Mouse (Mus musculus) neural tube, embryonic 11.5 days (tissue): Measurements from ENCODE around the gene Ptprd. TPM values are rescaled to one million over a fixed set of nuclear protein-coding genes. Genes with fewer than 3 reads are reported as not detected.
A peak's percentile ranks its signal among the peaks of the same experiment; 100 is the strongest.

Experiments used
- ATAC-seq: fragments of 200-750 bp; cut with Nextera tagmentation; 2 replicates; pipeline ENCODE4 v1.8.0; 2017; ENCODE audit warnings: moderate number of reproducible peaks, mild to moderate bottlenecking, moderate TSS enrichment, moderate library complexity; ENCODE audit not compliant: insufficient read depth, low FRiP score, low TSS enrichment
- DNase-seq: peaks from one replicate; pipeline ENCODE4 v3.0.0-alpha.2; 2015; ENCODE audit warnings: low spot score
- H3K27ac ChIP-seq: fragments of 300-500 bp; sonication (generic); 2 replicates; pipeline ENCODE4 v1.5.1; 2014; ENCODE audit warnings: low read depth, mild to moderate bottlenecking, low read length
- H3K27me3 ChIP-seq: fragments of 300-500 bp; sonication (generic); 2 replicates; pipeline ENCODE4 v1.6.1; 2014; ENCODE audit warnings: mild to moderate bottlenecking, low read length, mixed read lengths; ENCODE audit not compliant: control insufficient read depth, insufficient read depth
- H3K36me3 ChIP-seq: fragments of 300-500 bp; sonication (generic); 2 replicates; pipeline ENCODE4 v1.6.1; 2014; ENCODE audit warnings: mild to moderate bottlenecking, low read length, moderate library complexity, mixed read lengths; ENCODE audit not compliant: control insufficient read depth, insufficient read depth
- H3K4me1 ChIP-seq: fragments of 300-500 bp; sonication (generic); 2 replicates; pipeline ENCODE4 v1.6.1; 2014; ENCODE audit warnings: low read length, mixed read lengths; ENCODE audit not compliant: control insufficient read depth, insufficient read depth
- H3K4me2 ChIP-seq: fragments of 300-500 bp; sonication (generic); 2 replicates; pipeline ENCODE4 v1.6.1; 2014; ENCODE audit warnings: low read depth, mild to moderate bottlenecking, moderate library complexity
- H3K4me3 ChIP-seq: fragments of 300-500 bp; sonication (generic); 2 replicates; pipeline ENCODE4 v1.5.1; 2014; ENCODE audit warnings: low read depth, low read length
- H3K9ac ChIP-seq: fragments of 300-500 bp; sonication (generic); 2 replicates; pipeline ENCODE4 v1.6.1; 2014; ENCODE audit warnings: mild to moderate bottlenecking, low read length
- H3K9me3 ChIP-seq: fragments of 300-500 bp; sonication (generic); 2 replicates; pipeline ENCODE4 v1.6.1; 2016; ENCODE audit warnings: low read length; ENCODE audit not compliant: control insufficient read depth
- WGBS: fragments of 180-500 bp; shearing (Covaris S2); extraction: QIAGEN DNeasy Blood & Tissue Kit; methylation state at CpG from one replicate; pipeline ENCODE4 v1.1.7; 2014; 5-methylcytosine and 5-hydroxymethylcytosine counted together
- polyA plus RNA-seq: library from polyadenylated mRNA; unstranded; fragments of >200 nt; fragmentation: Nextera tagmentation; extraction: Ambion mirVana; gene quantifications from 2 replicates; pipeline ENCODE4 v1.2.1, GENCODE M21; 2014

Ptprd gene
- polyA plus RNA-seq, 1 experiment from 2014 or later = 41.2 TPM

GRCm38 (mm10) chr4:76144333-76144732 is 2067.4 kb downstream of the Ptprd start:
- whole genome bisulfite sequencing = 63% methylated on average over 2 of the region's 2 CpGs
- no peaks in the 10 kb centered on the region for H3K4me1 ChIP-seq
- no peak overlapping the region for H3K27ac ChIP-seq
- DNase-seq = no peak
- no peak overlapping the region for H3K9ac ChIP-seq
- no peaks in the 10 kb centered on the region for H3K36me3 ChIP-seq
- H3K4me2 ChIP-seq = no peak overlapping the region
- H3K9me3 ChIP-seq = no peaks in the 10 kb centered on the region
- no peaks in the 10 kb centered on the region for H3K27me3 ChIP-seq
- ATAC-seq = no peak
- H3K4me3 ChIP-seq = no peak overlapping the region

GRCm38 (mm10) chr4:76137901-76138300 is 2073.9 kb downstream of the Ptprd start:
- H3K36me3 ChIP-seq = no peaks in the 10 kb centered on the region
- H3K27ac ChIP-seq = no peak overlapping the region
- no peak overlapping the region for H3K9ac ChIP-seq
- H3K4me1 ChIP-seq = no peaks in the 10 kb centered on the region
- no peak overlapping the region for H3K4me2 ChIP-seq
- H3K4me3 ChIP-seq = no peak overlapping the region
- no peaks in the 10 kb centered on the region for H3K9me3 ChIP-seq
- no peaks in the 10 kb centered on the region for H3K27me3 ChIP-seq
- ATAC-seq = no peak
- WGBS = 79% methylated on average over 3 of the region's 3 CpGs
- DNase-seq = no peak

- no peaks in the 10 kb centered on the region for H3K4me1 ChIP-seq
- no peak for ATAC-seq
- H3K9ac ChIP-seq = no peak overlapping the region
- H3K36me3 ChIP-seq = no peaks in the 10 kb centered on the region
- H3K4me2 ChIP-seq = no peak overlapping the region
- no peak overlapping the region for H3K4me3 ChIP-seq
- H3K27me3 ChIP-seq = no peaks in the 10 kb centered on the region
- no peaks in the 10 kb centered on the region for H3K9me3 ChIP-seq
- 91% methylated on average over 14 of the region's 14 CpGs for WGBS
- DNase-seq = no peak
- H3K27ac ChIP-seq = no peak overlapping the region
These were observed 2075.1 kb downstream of the Ptprd start for GRCm38 (mm10) chr4:76136625-76137024.

GRCm38 (mm10) chr4:76091845-76092244 is 2119.9 kb downstream of the Ptprd start:
- H3K27ac ChIP-seq = no peak overlapping the region
- H3K4me3 ChIP-seq = no peak overlapping the region
- H3K36me3 ChIP-seq = no peaks in the 10 kb centered on the region
- H3K4me2 ChIP-seq = no peak overlapping the region
- DNase-seq (no peak), ATAC-seq (no peak)
- H3K9ac ChIP-seq = no peak overlapping the region
- no peaks in the 10 kb centered on the region for H3K27me3 ChIP-seq
- 91% methylated on average over 4 of the region's 4 CpGs for WGBS
- H3K4me1 ChIP-seq = no peaks in the 10 kb centered on the region
- H3K9me3 ChIP-seq = no peaks in the 10 kb centered on the region

- no peak overlapping the region for H3K4me2 ChIP-seq
These were observed 2121.9 kb downstream of the Ptprd start for GRCm38 (mm10) chr4:76089866-76090265.

GRCm38 (mm10) chr4:76076051-76076450 is 2135.7 kb downstream of the Ptprd start:
- H3K9me3 ChIP-seq = no peaks in the 10 kb centered on the region
- WGBS = 93% methylated on average over 1 of the region's 1 CpGs

More at GRCm38 (mm10) chr4:76089866-76090265, 2121.9 kb downstream of the Ptprd start:
- H3K27me3 ChIP-seq = no peaks in the 10 kb centered on the region
- ATAC-seq = no peak
- H3K27ac ChIP-seq = no peak overlapping the region
- H3K9me3 ChIP-seq = no peaks in the 10 kb centered on the region
- H3K36me3 ChIP-seq = no peaks in the 10 kb centered on the region
- DNase-seq = no peak
- no peak overlapping the region for H3K9ac ChIP-seq
- H3K4me1 ChIP-seq = no peaks in the 10 kb centered on the region
- H3K4me3 ChIP-seq = no peak overlapping the region

GRCm38 (mm10) chr4:76073286-76073685 is 2138.5 kb downstream of the Ptprd start:
- ATAC-seq (no peak), DNase-seq (no peak)
- Histone ChIP-seq H3K4me2 (no peak overlapping the region), H3K36me3 (no peaks in the 10 kb centered on the region), H3K27ac (no peak overlapping the region), H3K4me1 (no peaks in the 10 kb centered on the region), H3K4me3 (no peak overlapping the region), H3K27me3 (no peaks in the 10 kb centered on the region), H3K9me3 (no peaks in the 10 kb centered on the region), H3K9ac (no peak overlapping the region)
- WGBS = 79% methylated on average over 3 of the region's 3 CpGs

More at GRCm38 (mm10) chr4:76076051-76076450, 2135.7 kb downstream of the Ptprd start:
- Histone ChIP-seq H3K4me2 (no peak overlapping the region), H3K36me3 (no peaks in the 10 kb centered on the region), H3K27me3 (no peaks in the 10 kb centered on the region), H3K27ac (no peak overlapping the region), H3K9ac (no peak overlapping the region), H3K4me3 (no peak overlapping the region), H3K4me1 (no peaks in the 10 kb centered on the region)
- no peak for DNase-seq
- no peak for ATAC-seq

- ATAC-seq = no peak
- no peaks in the 10 kb centered on the region for H3K36me3 ChIP-seq
- 70% methylated on average over 6 of the region's 6 CpGs for WGBS
- H3K4me2 ChIP-seq = no peak overlapping the region
- H3K27me3 ChIP-seq = no peaks in the 10 kb centered on the region
- no peak overlapping the region for H3K27ac ChIP-seq
- no peak overlapping the region for H3K9ac ChIP-seq
- DNase-seq = no peak
- no peak overlapping the region for H3K4me3 ChIP-seq
- H3K9me3 ChIP-seq = no peaks in the 10 kb centered on the region
- H3K4me1 ChIP-seq = no peaks in the 10 kb centered on the region
These were observed 2140.0 kb downstream of the Ptprd start for GRCm38 (mm10) chr4:76071720-76072119.

GRCm38 (mm10) chr4:76056836-76057235 is 2154.9 kb downstream of the Ptprd start:
- Histone ChIP-seq H3K9me3 (no peaks in the 10 kb centered on the region), H3K4me1 (no peaks in the 10 kb centered on the region)
- WGBS = 75% methylated on average over 2 of the region's 2 CpGs

More at GRCm38 (mm10) chr4:76056836-76057235, 2154.9 kb downstream of the Ptprd start:
- H3K4me2 ChIP-seq = no peak overlapping the region
- H3K27ac ChIP-seq = no peak overlapping the region
- H3K4me3 ChIP-seq = no peak overlapping the region
- H3K27me3 ChIP-seq = no peaks in the 10 kb centered on the region
- ATAC-seq (peak; percentile 27; the same call in 1 of the 2 replicates), DNase-seq (no peak)
- H3K9ac ChIP-seq = no peak overlapping the region
- no peaks in the 10 kb centered on the region for H3K36me3 ChIP-seq
